Mouse (Mus musculus) CH12.LX (cell line): Measurements from ENCODE around the gene H2-Q6.
"Not testable (repeated sequence)": the region's sequence is repeated elsewhere in the genome, so short reads cannot be mapped to it uniquely, and the experiment has no call there.

Experiments used
- CTCF ChIP-seq, 2 experiments: IDR thresholded peaks in 1 of 2; conservative IDR thresholded peaks in 1 of 2; 2 replicates each; pipeline ENCODE4 v1.5.1; 2011 to 2012; ENCODE audit warnings: low read depth in 2 of 2, low read length in 2 of 2, improper control_type of control experiment in 1 of 2, inconsistent platforms in 1 of 2, mild to moderate bottlenecking in 1 of 2, moderate library complexity in 1 of 2
- E2F4 ChIP-seq: IDR thresholded peaks from 2 replicates; pipeline ENCODE4 v1.6.1; 2011; ENCODE audit warnings: low read depth, low read length, improper control_type of control experiment; ENCODE audit not compliant: insufficient replicate concordance
- ELF1 ChIP-seq: IDR thresholded peaks from 2 replicates; pipeline ENCODE4 v1.6.1; 2014; ENCODE audit warnings: low read depth, mild to moderate bottlenecking, inconsistent platforms, low read length, improper control_type of control experiment
- HCFC1 ChIP-seq: IDR thresholded peaks from 2 replicates; pipeline ENCODE4 v1.6.1; 2012; ENCODE audit warnings: low read depth, mild to moderate bottlenecking, inconsistent platforms, low read length, improper control_type of control experiment
- ZMIZ1 ChIP-seq: IDR thresholded peaks from 2 replicates; pipeline ENCODE4 v1.6.1; 2012; ENCODE audit warnings: low read depth, mild to moderate bottlenecking, inconsistent platforms, low read length, improper control_type of control experiment

- not testable (repeated sequence) for TF ChIP-seq ELF1; CTCF (conservative IDR thresholded peaks at IDR 0.05 in 1 of 2, IDR thresholded peaks at IDR 0.05 in 1 of 2; ENCODE audit: low read depth in 2 of 2, low read length in 2 of 2); ZMIZ1; E2F4; HCFC1
Observed at GRCm38 (mm10) chr17:35423131-35423810, 1.4 kb upstream of the H2-Q6 start.
